Comparison of ENCODE assay signal across 8 mouse cellular contexts in genomic region chr11:98717904-98718303, GRCm38 (mm10). TPM values are rescaled to one million over a fixed set of nuclear protein-coding genes. Genes with fewer than 3 reads are reported as not detected.
DNase-seq lines count a peak whose midpoint lies in the region; ATAC-seq lines count a peak whose summit lies in the region.

No protein-coding gene starts in this region.

- H3K27me3 ChIP-seq in limb, embryonic 11.5 days (ENCODE audit: control insufficient read depth, insufficient read depth, low read length): no peaks in the 10 kb centered on the region

- no peak overlapping the region for H3K27ac ChIP-seq in limb, embryonic 11.5 days (replicated peaks; ENCODE audit: low read depth, low read length)

- no peaks in the 10 kb centered on the region for H3K9me3 ChIP-seq in limb, embryonic 11.5 days (ENCODE audit: control insufficient read depth, low read length)

- H3K4me1 ChIP-seq in limb, embryonic 11.5 days (ENCODE audit: control insufficient read depth, insufficient read depth, low read length): peaks cover 4% of the 10 kb centered on the region; the same call in 1 of the 2 replicates

- peaks cover 16% of the 10 kb centered on the region for H3K36me3 ChIP-seq in limb, embryonic 11.5 days (ENCODE audit: control insufficient read depth, insufficient read depth, low read length)

- H3K4me3 ChIP-seq in limb, embryonic 11.5 days (ENCODE audit: low read depth, low read length): no peak overlapping the region

- DNase-seq in urinary bladder, adult 2 months (ENCODE audit: low spot score): peak; percentile 54
- no peak for DNase-seq in urinary bladder, postnatal 10 days (ENCODE audit: low spot score)
- peak; percentile 89 for DNase-seq in cerebellum, adult 9-10 months
- DNase-seq in kidney, adult 8-10 months: peak; percentile 54 to 68
- DNase-seq in limb, embryonic 11.5 days (ENCODE audit: low spot score): peak; percentile 75
- peak; percentile 67 for DNase-seq in neural tube, embryonic 10.5 days (ENCODE audit: extremely low spot score, low spot score)
- peak; percentile 78 for DNase-seq in thymus, postnatal 4 days

- WGBS in limb, embryonic 11.5 days: 17% methylated on average over 13 of the region's 13 CpGs

- peak; percentile 74 for ATAC-seq in frontal cortex, adult (ENCODE audit: low TSS enrichment)
- ATAC-seq in limb, embryonic 11.5 days (ENCODE audit: insufficient number of reproducible peaks, low FRiP score, low TSS enrichment, low read depth): no peak

- H3K9ac ChIP-seq in limb, embryonic 11.5 days (ENCODE audit: low read length): no peak overlapping the region

- H3K4me2 ChIP-seq in limb, embryonic 11.5 days (ENCODE audit: low read depth, severe bottlenecking): no peak overlapping the region

RNA-seq across cellular contexts. Expression of gene Med24, which starts 11.3 kb away (rescaled TPM):
- 29.6 and 32.8 TPM in 2 replicates for polyA plus RNA-seq in urinary bladder, adult 2 months (2012; rRNA removed)
- polyA plus RNA-seq in limb, embryonic 11.5 days (2014; fragmentation: Nextera tagmentation; extraction: Ambion mirVana): 68.0 and 69.2 TPM in 2 replicates

RNA-seq across cellular contexts. Expression of gene Csf3, which starts 16.8 kb away (rescaled TPM):
- 0.38 and 0.73 TPM in 2 replicates for polyA plus RNA-seq in urinary bladder, adult 2 months (2012; rRNA removed)
- 0.11 TPM in 1 of 2 replicates, not detected in the other for polyA plus RNA-seq in limb, embryonic 11.5 days (2014; fragmentation: Nextera tagmentation; extraction: Ambion mirVana)

RNA-seq across cellular contexts. Expression of gene Thra, which starts 22.5 kb away (rescaled TPM):
- polyA plus RNA-seq in urinary bladder, adult 2 months (2012; rRNA removed): 62.2 and 88.1 TPM in 2 replicates
- 16.5 and 17.7 TPM in 2 replicates for polyA plus RNA-seq in limb, embryonic 11.5 days (2014; fragmentation: Nextera tagmentation; extraction: Ambion mirVana)

RNA-seq across cellular contexts. Expression of gene Psmd3, which starts 35.5 kb away (rescaled TPM):
- polyA plus RNA-seq in urinary bladder, adult 2 months (2012; rRNA removed): 108 and 115 TPM in 2 replicates
- polyA plus RNA-seq in limb, embryonic 11.5 days (2014; fragmentation: Nextera tagmentation; extraction: Ambion mirVana): 180 and 187 TPM in 2 replicates

RNA-seq across cellular contexts. Expression of gene Gsdma, which starts 53.8 kb away (rescaled TPM):
- 0.72 and 0.87 TPM in 2 replicates for polyA plus RNA-seq in urinary bladder, adult 2 months (2012; rRNA removed)
- polyA plus RNA-seq in limb, embryonic 11.5 days (2014; fragmentation: Nextera tagmentation; extraction: Ambion mirVana): 0.05 TPM in 1 of 2 replicates, not detected in the other
